Mouse (Mus musculus) frontal cortex, postnatal 25 days (tissue): ENCODE data around the gene Tomm40.
"Not testable (repeated sequence)": the region's sequence is repeated elsewhere in the genome, so short reads cannot be mapped to it uniquely, and the experiment has no call there.

Source experiments
- DNase-seq, 2 experiments: peaks; one replicate each; pipeline ENCODE4 v3.0.0; 2022; ENCODE audit warnings: low spot score in 2 of 2

Gene Tomm40

GRCm38 (mm10) chr7:19686927-19687583, 28.2 kb downstream of the Tomm40 start:
- not testable (repeated sequence) for DNase-seq

GRCm38 (mm10) chr7:19686521-19686920, 28.7 kb downstream of the Tomm40 start:
- no peak for DNase-seq

- DNase-seq: no peak
These were observed 29.9 kb downstream of the Tomm40 start for GRCm38 (mm10) chr7:19685374-19685773.

- DNase-seq: no peak
These were observed 31.5 kb downstream of the Tomm40 start for GRCm38 (mm10) chr7:19683771-19684201.

- DNase-seq: no peak
These were observed 32.3 kb downstream of the Tomm40 start for GRCm38 (mm10) chr7:19682979-19683378.

- no peak for DNase-seq
These were observed 34.0 kb downstream of the Tomm40 start, which contains the start of the genes Gm44805 and Apoc4 for GRCm38 (mm10) chr7:19681202-19681694. Gene Gm44805, minus strand, starts transcription at chr7:19681423. Gene Apoc4, minus strand, starts transcription at chr7:19681479.

GRCm38 (mm10) chr7:19680702-19681101, 34.5 kb downstream of the Tomm40 start:
- no peak for DNase-seq

GRCm38 (mm10) chr7:19678901-19679300, 36.3 kb downstream of the Tomm40 start:
- no peak for DNase-seq

GRCm38 (mm10) chr7:19677872-19678271, 37.4 kb downstream of the Tomm40 start, which contains the start of gene Apoc2:
Gene Apoc2, minus strand, starts transcription at chr7:19677941.
- DNase-seq: no peak

GRCm38 (mm10) chr7:19676662-19677061, 38.6 kb downstream of the Tomm40 start:
- DNase-seq: no peak

- no peak for DNase-seq
These were observed 39.4 kb downstream of the Tomm40 start for GRCm38 (mm10) chr7:19675824-19676223.

GRCm38 (mm10) chr7:19673083-19673699, 42.0 kb downstream of the Tomm40 start:
- no peak for DNase-seq

- DNase-seq: no peak
These were observed 43.7 kb downstream of the Tomm40 start for GRCm38 (mm10) chr7:19671511-19671910.

GRCm38 (mm10) chr7:19668947-19669721, 46.1 kb downstream of the Tomm40 start:
- peak; percentile 88 to 92 for DNase-seq

GRCm38 (mm10) chr7:19667434-19667833, 47.8 kb downstream of the Tomm40 start:
- DNase-seq: no peak

- DNase-seq: no peak
These were observed 48.5 kb downstream of the Tomm40 start for GRCm38 (mm10) chr7:19666750-19667149.

- peak; percentile 96 to 97 for DNase-seq
These were observed 50.0 kb downstream of the Tomm40 start, which contains the start of gene Clptm1 for GRCm38 (mm10) chr7:19664955-19665841. Gene Clptm1, minus strand, starts transcription at chr7:19665033.

GRCm38 (mm10) chr7:19664455-19664954, 50.7 kb downstream of the Tomm40 start:
- DNase-seq: no peak

GRCm38 (mm10) chr7:19663940-19664339, 51.3 kb downstream of the Tomm40 start:
- DNase-seq: no peak

- no peak for DNase-seq
These were observed 62.6 kb downstream of the Tomm40 start for GRCm38 (mm10) chr7:19652614-19653013.
